Comparison of ENCODE assay signal across 8 mouse cellular contexts in genomic region chr7:34265876-34266346, GRCm38 (mm10). TPM values are rescaled to one million over a fixed set of nuclear protein-coding genes. Genes with fewer than 3 reads are reported as not detected.
DNase-seq lines count a peak whose midpoint lies in the region; ATAC-seq and TF ChIP-seq lines count a peak whose summit lies in the region.

No protein-coding gene starts in this region.

- H3K4me2 ChIP-seq in heart, embryonic 14.5 days (ENCODE audit: low read length) = peak overlapping the region; percentile 38
- no peak overlapping the region for H3K4me2 ChIP-seq in lung, postnatal 0 days (replicated peaks; ENCODE audit: low read depth, low read length)
- no peak overlapping the region for H3K4me2 ChIP-seq in midbrain, embryonic 13.5 days (replicated peaks)

- H3K27ac ChIP-seq in heart, embryonic 14.5 days (replicated peaks in 1 of 2; ENCODE audit: control insufficient read depth in 1 of 2, insufficient read depth in 1 of 2, low read depth in 2 of 2, low read length in 2 of 2) = peak overlapping the region; percentile 6 to 76; a peak in 3 of 4 replicates
- peak overlapping the region; percentile 72 for H3K27ac ChIP-seq in lung, postnatal 0 days (ENCODE audit: low read length)
- H3K27ac ChIP-seq in midbrain, embryonic 13.5 days = no peak overlapping the region

- peak overlapping the region; percentile 46; the same call in 1 of the 2 replicates for H3K9ac ChIP-seq in heart, embryonic 14.5 days (ENCODE audit: low read length)
- H3K9ac ChIP-seq in lung, postnatal 0 days (replicated peaks; ENCODE audit: low read depth) = no peak overlapping the region
- H3K9ac ChIP-seq in midbrain, embryonic 13.5 days (replicated peaks) = no peak overlapping the region

- no peak overlapping the region for H3K4me3 ChIP-seq in heart, embryonic 14.5 days (ENCODE audit: control insufficient read depth in 1 of 2, insufficient read depth in 1 of 2, low read depth in 1 of 2, low read length in 2 of 2)
- no peak overlapping the region for H3K4me3 ChIP-seq in lung, postnatal 0 days (ENCODE audit: low read depth, low read length)
- no peak overlapping the region for H3K4me3 ChIP-seq in midbrain, embryonic 13.5 days (replicated peaks)

- peaks cover 27% of the 10 kb centered on the region for H3K36me3 ChIP-seq in heart, embryonic 14.5 days (ENCODE audit: control insufficient read depth, insufficient read depth, low read length)
- H3K36me3 ChIP-seq in lung, postnatal 0 days (ENCODE audit: insufficient read depth, low read length) = peaks cover 5% of the 10 kb centered on the region; the same call in 1 of the 2 replicates
- peaks cover 20% of the 10 kb centered on the region for H3K36me3 ChIP-seq in midbrain, embryonic 13.5 days

- no peaks in the 10 kb centered on the region for H3K9me3 ChIP-seq in heart, embryonic 14.5 days (ENCODE audit: control insufficient read depth, low read length)
- no peaks in the 10 kb centered on the region for H3K9me3 ChIP-seq in lung, postnatal 0 days (ENCODE audit: low read length)
- H3K9me3 ChIP-seq in midbrain, embryonic 13.5 days = no peaks in the 10 kb centered on the region

- TF ChIP-seq CTCF in lung, postnatal 0 days (IDR thresholded peaks at IDR 0.05) = peak; percentile 90

- H3K27me3 ChIP-seq in heart, embryonic 14.5 days (ENCODE audit: control insufficient read depth, insufficient read depth, low read length) = no peaks in the 10 kb centered on the region
- H3K27me3 ChIP-seq in lung, postnatal 0 days (replicated peaks; ENCODE audit: insufficient read depth, low read length) = no peaks in the 10 kb centered on the region
- no peaks in the 10 kb centered on the region for H3K27me3 ChIP-seq in midbrain, embryonic 13.5 days

- peaks cover 9 to 49% of the 10 kb centered on the region in 2 experiments for H3K4me1 ChIP-seq in heart, embryonic 14.5 days (ENCODE audit: control insufficient read depth in 2 of 2, insufficient read depth in 2 of 2, low read length in 2 of 2)
- peaks cover 6% of the 10 kb centered on the region; the same call in 1 of the 2 replicates for H3K4me1 ChIP-seq in lung, postnatal 0 days (ENCODE audit: insufficient read depth, low read depth, low read length)
- H3K4me1 ChIP-seq in midbrain, embryonic 13.5 days (replicated peaks) = no peaks in the 10 kb centered on the region; the same call in 1 of the 2 replicates

- ATAC-seq in heart, embryonic 14.5 days (ENCODE audit: insufficient number of reproducible peaks, insufficient read depth, low FRiP score, low read depth) = no peak; the same call in 1 of the 2 replicates
- peak; percentile 91 for ATAC-seq in lung, postnatal 0 days
- no peak for ATAC-seq in midbrain, embryonic 13.5 days

- TF ChIP-seq EP300 in lung, postnatal 0 days (IDR thresholded peaks at IDR 0.05) = peak; percentile 63

- 22% methylated on average over 5 of the region's 5 CpGs for WGBS in heart, embryonic 14.5 days
- WGBS in lung, postnatal 0 days = 20% methylated on average over 5 of the region's 5 CpGs
- 68% methylated on average over 5 of the region's 5 CpGs for WGBS in midbrain, embryonic 13.5 days

- DNase-seq in CD8-positive naive resting alpha-beta T cell, adult 2 months (ENCODE audit: low read depth in 2 of 2, low spot score in 2 of 2) = peak; percentile 11 to 29
- DNase-seq in adrenal gland, postnatal 10 days = peak; percentile 79
- peak; percentile 16 for DNase-seq in embryo, embryonic 11.5 days (ENCODE audit: low read depth, low spot score)
- peak; percentile 54 to 85 for DNase-seq in layer of hippocampus, adult 18-20 months (ENCODE audit: low spot score in 2 of 2)
- DNase-seq in lung, postnatal 0 days (ENCODE audit: low spot score) = peak; percentile 95
- peak; percentile 48 to 64 for DNase-seq in right cerebral cortex, postnatal 36 days (ENCODE audit: low spot score in 2 of 2)

RNA-seq across cellular contexts. Expression of gene Gm6096, which starts 15.1 kb away (rescaled TPM):
- total RNA-seq in adrenal gland, postnatal 10 days (2021) = not detected
- polyA plus RNA-seq in heart, embryonic 14.5 days (2014; fragmentation: Nextera tagmentation; extraction: Ambion mirVana) = 0.62 TPM in 1 of 2 replicates, not detected in the other
- not detected for total RNA-seq in layer of hippocampus, adult 18-20 months (2021)
- not detected in 2 replicates for polyA plus RNA-seq in lung, postnatal 0 days (2015; fragmentation: Nextera tagmentation; extraction: Ambion mirVana)
- polyA plus RNA-seq in midbrain, embryonic 13.5 days (2015; fragmentation: Nextera tagmentation; extraction: Ambion mirVana) = 0.44 TPM in 1 of 2 replicates, not detected in the other

RNA-seq across cellular contexts. Expression of gene Gpi1, which starts 35.8 kb away (rescaled TPM):
- total RNA-seq in adrenal gland, postnatal 10 days (2021) = 100 to 1,000 TPM; 373 to 446 TPM
- 834 and 845 TPM in 2 replicates for polyA plus RNA-seq in heart, embryonic 14.5 days (2014; fragmentation: Nextera tagmentation; extraction: Ambion mirVana)
- 100 to 1,000 TPM; 785 to 815 TPM for total RNA-seq in layer of hippocampus, adult 18-20 months (2021)
- polyA plus RNA-seq in lung, postnatal 0 days (2015; fragmentation: Nextera tagmentation; extraction: Ambion mirVana) = 122 and 123 TPM in 2 replicates
- 191 and 203 TPM in 2 replicates for polyA plus RNA-seq in midbrain, embryonic 13.5 days (2015; fragmentation: Nextera tagmentation; extraction: Ambion mirVana)

RNA-seq across cellular contexts. Expression of gene 4931406P16Rik, which starts 47.4 kb away (rescaled TPM):
- total RNA-seq in adrenal gland, postnatal 10 days (2021) = 100 to 1,000 TPM in 1 of 2 experiments, 10 to 100 TPM in 1; 89.4 to 114 TPM
- polyA plus RNA-seq in heart, embryonic 14.5 days (2014; fragmentation: Nextera tagmentation; extraction: Ambion mirVana) = 40.5 and 44.9 TPM in 2 replicates
- 10 to 100 TPM; 31.9 to 33.6 TPM for total RNA-seq in layer of hippocampus, adult 18-20 months (2021)
- 54.6 and 57.3 TPM in 2 replicates for polyA plus RNA-seq in lung, postnatal 0 days (2015; fragmentation: Nextera tagmentation; extraction: Ambion mirVana)
- polyA plus RNA-seq in midbrain, embryonic 13.5 days (2015; fragmentation: Nextera tagmentation; extraction: Ambion mirVana) = 26.9 and 29.3 TPM in 2 replicates

Comparison
In these comparisons a context has a peak if more than half of its experiments do, and no peak if none do; other contexts are left out.
1. DNase-seq: peak in every context shown above with its lines; median percentile 95 in lung, postnatal 0 days; 79 in adrenal gland, postnatal 10 days; 70 in layer of hippocampus, adult 18-20 months; 56 in right cerebral cortex, postnatal 36 days; 20 in CD8-positive naive resting alpha-beta T cell, adult 2 months; 16 in embryo, embryonic 11.5 days.